Mouse (Mus musculus): ENCODE results near the gene Tmem210. TPM values are rescaled to one million over a fixed set of nuclear protein-coding genes. Genes with fewer than 3 reads are reported as not detected.
A peak's percentile ranks its signal among the peaks of the same experiment; 100 is the strongest.

The Tmem210 gene
- polyA plus RNA-seq, 1 experiment from 2014 or later: not detected

- H3K27me3 ChIP-seq (replicated peaks; ENCODE audit: control insufficient read depth, insufficient read depth, low read length): no peaks in the 10 kb centered on the region
- H3K4me2 ChIP-seq (ENCODE audit: low read length): peak within 1 kb of the TSS; percentile 97
Measured at GRCm38 (mm10) chr2:25271827-25272511, 16.0 kb upstream of the Tmem210 start, which contains the start of the genes Ssna1 and Anapc2. Ssna1 (minus strand) TSS chr2:25272438. Anapc2 (plus strand) TSS chr2:25272478.

GRCm38 (mm10) chr2:25272515-25272914 lies 15.4 kb upstream of the Tmem210 start:
- peaks cover 31% of the 10 kb centered on the region for H3K4me1 ChIP-seq (replicated peaks; ENCODE audit: control insufficient read depth, insufficient read depth, low read length)
- ATAC-seq: peak; percentile 66
- H3K27me3 ChIP-seq (replicated peaks; ENCODE audit: control insufficient read depth, insufficient read depth, low read length): no peaks in the 10 kb centered on the region
- H3K4me3 ChIP-seq (replicated peaks; ENCODE audit: low read length): peak overlapping the region; percentile 90
- H3K27ac ChIP-seq (ENCODE audit: low read length): peak overlapping the region; percentile 42
- no peaks in the 10 kb centered on the region for H3K9me3 ChIP-seq (ENCODE audit: control insufficient read depth, low read length)
- under 1% methylated on average over 27 of the region's 29 CpGs for WGBS
- peaks cover 21% of the 10 kb centered on the region for H3K36me3 ChIP-seq (ENCODE audit: control insufficient read depth, insufficient read depth)
- peak overlapping the region; percentile 94 for H3K4me2 ChIP-seq (ENCODE audit: low read length)
- H3K9ac ChIP-seq (replicated peaks; ENCODE audit: low read depth, low read length): peak overlapping the region; percentile 83

More at GRCm38 (mm10) chr2:25271827-25272511, 16.0 kb upstream of the Tmem210 start, which contains the start of the genes Ssna1 and Anapc2:
- ATAC-seq: peak; percentile 95
- Histone ChIP-seq H3K36me3 (ENCODE audit: control insufficient read depth, insufficient read depth) (peaks cover 17% of the 10 kb centered on the region), H3K9me3 (ENCODE audit: control insufficient read depth, low read length) (no peaks in the 10 kb centered on the region), H3K4me3 (replicated peaks; ENCODE audit: low read length) (peak within 1 kb of the TSS; percentile 90), H3K4me1 (replicated peaks; ENCODE audit: control insufficient read depth, insufficient read depth, low read length) (peaks cover 36% of the 10 kb centered on the region), H3K27ac (ENCODE audit: low read length) (peak within 1 kb of the TSS; percentile 43), H3K9ac (replicated peaks; ENCODE audit: low read depth, low read length) (peak within 1 kb of the TSS; percentile 83)
- WGBS: 3% methylated on average over 54 of the region's 55 CpGs

GRCm38 (mm10) chr2:25273010-25273409 lies 14.9 kb upstream of the Tmem210 start:
- peaks cover 30% of the 10 kb centered on the region for H3K4me1 ChIP-seq (replicated peaks; ENCODE audit: control insufficient read depth, insufficient read depth, low read length)
- no peak overlapping the region for H3K27ac ChIP-seq (ENCODE audit: low read length)
- no peaks in the 10 kb centered on the region for H3K9me3 ChIP-seq (ENCODE audit: control insufficient read depth, low read length)
- H3K9ac ChIP-seq (replicated peaks; ENCODE audit: low read depth, low read length): peak overlapping the region; percentile 83
- H3K4me3 ChIP-seq (replicated peaks; ENCODE audit: low read length): peak overlapping the region; percentile 90
- peak overlapping the region; percentile 94 for H3K4me2 ChIP-seq (ENCODE audit: low read length)
- no peak for ATAC-seq
- peaks cover 26% of the 10 kb centered on the region for H3K36me3 ChIP-seq (ENCODE audit: control insufficient read depth, insufficient read depth)
- H3K27me3 ChIP-seq (replicated peaks; ENCODE audit: control insufficient read depth, insufficient read depth, low read length): no peaks in the 10 kb centered on the region
- WGBS: 37% methylated on average over 16 of the region's 16 CpGs

- Histone ChIP-seq H3K4me3 (replicated peaks; ENCODE audit: low read length) (no peak overlapping the region), H3K9me3 (ENCODE audit: control insufficient read depth, low read length) (no peaks in the 10 kb centered on the region), H3K36me3 (ENCODE audit: control insufficient read depth, insufficient read depth) (peaks cover 50% of the 10 kb centered on the region), H3K9ac (replicated peaks; ENCODE audit: low read depth, low read length) (no peak overlapping the region), H3K4me2 (ENCODE audit: low read length) (no peak overlapping the region), H3K27me3 (replicated peaks; ENCODE audit: control insufficient read depth, insufficient read depth, low read length) (no peaks in the 10 kb centered on the region), H3K27ac (ENCODE audit: low read length) (no peak overlapping the region), H3K4me1 (replicated peaks; ENCODE audit: control insufficient read depth, insufficient read depth, low read length) (0 out of 2 replicates have a peak, but pooled peaks cover 3% of the 10 kb centered on the region)
- WGBS: 59% methylated on average over 13 of the region's 13 CpGs
- 0 out of 2 replicates have a peak, but pooled peaks have one; percentile 26 for ATAC-seq
Measured at GRCm38 (mm10) chr2:25278928-25279882, 8.7 kb upstream of the Tmem210 start.

- Histone ChIP-seq H3K4me3 (replicated peaks; ENCODE audit: low read length) (no peak overlapping the region), H3K36me3 (ENCODE audit: control insufficient read depth, insufficient read depth) (peaks cover 23% of the 10 kb centered on the region), H3K4me2 (ENCODE audit: low read length) (no peak overlapping the region), H3K27ac (ENCODE audit: low read length) (no peak overlapping the region), H3K9me3 (ENCODE audit: control insufficient read depth, low read length) (no peaks in the 10 kb centered on the region), H3K9ac (replicated peaks; ENCODE audit: low read depth, low read length) (no peak overlapping the region), H3K27me3 (replicated peaks; ENCODE audit: control insufficient read depth, insufficient read depth, low read length) (peaks cover 23% of the 10 kb centered on the region), H3K4me1 (replicated peaks; ENCODE audit: control insufficient read depth, insufficient read depth, low read length) (peaks cover 10% of the 10 kb centered on the region)
- 94% methylated on average over 2 of the region's 2 CpGs for WGBS
- ATAC-seq: no peak
Measured at GRCm38 (mm10) chr2:25285551-25285950, 2.4 kb upstream of the Tmem210 start.

GRCm38 (mm10) chr2:25286314-25286713 lies 1.6 kb upstream of the Tmem210 start:
- peaks cover 18% of the 10 kb centered on the region for H3K36me3 ChIP-seq (ENCODE audit: control insufficient read depth, insufficient read depth)

GRCm38 (mm10) chr2:25286837-25287636 lies 908 bp upstream of the Tmem210 start:
- Histone ChIP-seq H3K36me3 (ENCODE audit: control insufficient read depth, insufficient read depth) (peaks cover 17% of the 10 kb centered on the region), H3K4me1 (replicated peaks; ENCODE audit: control insufficient read depth, insufficient read depth, low read length) (peaks cover 21% of the 10 kb centered on the region), H3K9me3 (ENCODE audit: control insufficient read depth, low read length) (no peaks in the 10 kb centered on the region), H3K27ac (ENCODE audit: low read length) (no peak overlapping the region), H3K4me3 (replicated peaks; ENCODE audit: low read length) (no peak overlapping the region), H3K4me2 (ENCODE audit: low read length) (no peak overlapping the region), H3K27me3 (replicated peaks; ENCODE audit: control insufficient read depth, insufficient read depth, low read length) (peaks cover 37% of the 10 kb centered on the region), H3K9ac (replicated peaks; ENCODE audit: low read depth, low read length) (no peak overlapping the region)
- ATAC-seq: no peak
- 63% methylated on average over 7 of the region's 7 CpGs for WGBS

More at GRCm38 (mm10) chr2:25286314-25286713, 1.6 kb upstream of the Tmem210 start:
- peaks cover 30% of the 10 kb centered on the region for H3K27me3 ChIP-seq (replicated peaks; ENCODE audit: control insufficient read depth, insufficient read depth, low read length)
- H3K4me3 ChIP-seq (replicated peaks; ENCODE audit: low read length): no peak overlapping the region
- no peak overlapping the region for H3K9ac ChIP-seq (replicated peaks; ENCODE audit: low read depth, low read length)
- no peak overlapping the region for H3K4me2 ChIP-seq (ENCODE audit: low read length)
- H3K27ac ChIP-seq (ENCODE audit: low read length): no peak overlapping the region
- H3K9me3 ChIP-seq (ENCODE audit: control insufficient read depth, low read length): no peaks in the 10 kb centered on the region
- peaks cover 18% of the 10 kb centered on the region for H3K4me1 ChIP-seq (replicated peaks; ENCODE audit: control insufficient read depth, insufficient read depth, low read length)
- no peak for ATAC-seq
- 100% methylated on average over 1 of the region's 1 CpGs for WGBS

GRCm38 (mm10) chr2:25288734-25289345 lies 895 bp downstream of the Tmem210 start:
- Histone ChIP-seq H3K27me3 (replicated peaks; ENCODE audit: control insufficient read depth, insufficient read depth, low read length) (peaks cover 49% of the 10 kb centered on the region), H3K36me3 (ENCODE audit: control insufficient read depth, insufficient read depth) (peaks cover 13% of the 10 kb centered on the region; the same call in 1 of the 2 replicates), H3K9me3 (ENCODE audit: control insufficient read depth, low read length) (no peaks in the 10 kb centered on the region), H3K4me3 (replicated peaks; ENCODE audit: low read length) (no peak overlapping the region), H3K4me1 (replicated peaks; ENCODE audit: control insufficient read depth, insufficient read depth, low read length) (peaks cover 28% of the 10 kb centered on the region), H3K9ac (replicated peaks; ENCODE audit: low read depth, low read length) (no peak overlapping the region), H3K27ac (ENCODE audit: low read length) (no peak overlapping the region), H3K4me2 (ENCODE audit: low read length) (no peak overlapping the region)
- no peak for ATAC-seq
- 79% methylated on average over 7 of the region's 7 CpGs for WGBS

Data from forebrain, embryonic 16.5 days (tissue).